Mouse (Mus musculus) gastrocnemius, postnatal 10 days (tissue): ENCODE data around the gene Crybg1. TPM values are rescaled to one million over a fixed set of nuclear protein-coding genes. Genes with fewer than 3 reads are reported as not detected.
"Not testable (repeated sequence)": the region's sequence is repeated elsewhere in the genome, so short reads cannot be mapped to it uniquely, and the experiment has no call there.

Experiments
- DNase-seq: peaks from one replicate; pipeline ENCODE4 v3.0.0; 2021; ENCODE audit warnings: mixed read lengths
- total RNA-seq, 2 experiments: library from RNA; stranded (reverse); gene quantifications; 2 replicates each; pipeline ENCODE4 v1.2.3; 2021

The Crybg1 gene
- total RNA-seq, 2 experiments from 2014 or later: 2.3 to 2.5 TPM

DNA sequence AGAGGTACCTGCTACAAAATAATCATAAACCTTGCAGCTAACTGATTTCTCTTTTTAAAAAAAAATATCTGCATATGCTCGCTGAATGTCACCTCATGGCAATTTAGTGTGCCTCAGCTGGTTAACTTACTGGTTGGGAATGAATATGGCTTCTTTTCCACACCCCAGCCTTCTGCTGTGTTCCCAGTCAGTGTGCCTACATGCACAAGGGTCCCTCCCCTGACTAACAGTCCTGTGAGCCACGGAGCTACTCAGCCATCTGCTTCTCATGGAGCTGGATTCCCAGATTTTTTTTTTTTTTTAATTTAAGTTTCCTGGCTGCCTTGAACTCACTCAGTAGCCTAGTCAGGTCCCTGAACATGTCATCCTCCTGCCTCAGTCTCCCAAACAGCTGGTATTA is 183.7 kb downstream of the Crybg1 start:
- no peak for DNase-seq

- peak; percentile 50 for DNase-seq
Observed at GRCm38 (mm10) chr10:43953942-43954341, 194.7 kb downstream of the Crybg1 start.

DNA sequence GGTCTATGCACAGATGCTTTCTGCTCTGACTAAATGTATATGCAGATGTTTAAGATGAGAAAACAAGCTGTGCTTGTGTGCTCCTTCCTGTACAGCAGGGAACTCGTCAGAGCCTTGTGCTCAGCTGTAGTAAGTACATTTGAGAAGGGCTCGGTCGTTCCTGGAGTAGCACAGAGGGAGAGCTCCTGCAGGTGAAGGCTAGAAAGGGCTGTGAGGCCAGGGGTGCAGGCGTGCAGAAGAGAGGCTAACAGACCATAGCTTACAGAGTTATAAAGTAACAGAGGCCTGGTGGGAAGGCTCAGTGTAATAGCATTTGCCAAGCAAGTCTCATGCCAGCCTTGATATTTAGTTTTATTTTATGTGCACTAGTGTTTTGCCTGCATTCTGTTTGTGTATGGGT is 203.2 kb downstream of the Crybg1 start:
- DNase-seq: no peak

DNA sequence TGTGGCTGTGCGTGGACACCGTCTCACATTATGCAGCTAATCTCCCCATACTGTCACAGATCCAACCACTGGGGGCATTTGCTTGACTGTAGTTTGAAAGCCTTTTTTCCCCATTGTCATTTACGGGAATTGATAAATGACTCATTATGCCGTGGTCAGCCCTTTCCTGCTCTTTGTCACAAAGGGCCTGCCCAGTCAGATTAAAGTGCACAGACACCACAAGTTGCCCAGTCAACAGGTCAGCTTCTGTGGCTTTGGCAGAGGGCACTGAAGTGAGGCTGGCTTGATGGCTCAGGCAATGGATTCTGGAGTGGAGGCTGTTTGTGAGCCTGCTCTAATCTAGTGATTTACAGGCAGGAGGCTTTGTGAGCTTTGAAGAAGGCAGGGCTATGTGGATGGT is 204.9 kb downstream of the Crybg1 start:
- no peak for DNase-seq

- no peak for DNase-seq
Observed at GRCm38 (mm10) chr10:43939136-43939662, 209.5 kb downstream of the Crybg1 start.

GRCm38 (mm10) chr10:43928596-43928995 is 220.1 kb downstream of the Crybg1 start:
- no peak for DNase-seq

- no peak for DNase-seq
Observed at GRCm38 (mm10) chr10:43927736-43928135, 220.9 kb downstream of the Crybg1 start.

DNA sequence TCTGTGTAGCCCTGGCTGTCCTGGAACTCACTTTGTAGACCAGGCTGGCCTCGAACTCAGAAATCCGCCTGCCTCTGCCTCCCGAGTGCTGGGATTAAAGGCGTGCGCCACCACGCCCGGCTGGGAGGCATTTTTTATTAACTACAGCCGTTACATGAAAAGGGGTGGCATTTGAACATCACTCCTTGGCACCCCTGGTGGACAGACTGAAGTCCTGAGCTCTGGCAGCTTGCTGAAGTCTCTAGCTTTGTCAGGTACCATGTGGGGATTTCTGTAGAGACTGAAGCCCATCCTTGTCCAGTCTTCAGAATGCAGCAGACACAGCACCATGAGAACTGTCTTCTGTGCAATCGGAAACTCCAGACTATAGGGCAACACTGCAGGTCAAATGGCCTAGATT is 222.9 kb downstream of the Crybg1 start:
- DNase-seq: not testable (repeated sequence)

GRCm38 (mm10) chr10:43923096-43923495 is 225.6 kb downstream of the Crybg1 start:
- no peak for DNase-seq

GRCm38 (mm10) chr10:43918696-43919608 is 229.7 kb downstream of the Crybg1 start:
- DNase-seq: peak; percentile 85

GRCm38 (mm10) chr10:43916737-43917136 is 231.9 kb downstream of the Crybg1 start:
- DNase-seq: no peak

GRCm38 (mm10) chr10:43916181-43916580 is 232.5 kb downstream of the Crybg1 start:
- DNase-seq: no peak

- no peak for DNase-seq
Observed at GRCm38 (mm10) chr10:43912236-43912635, 236.4 kb downstream of the Crybg1 start.

DNA sequence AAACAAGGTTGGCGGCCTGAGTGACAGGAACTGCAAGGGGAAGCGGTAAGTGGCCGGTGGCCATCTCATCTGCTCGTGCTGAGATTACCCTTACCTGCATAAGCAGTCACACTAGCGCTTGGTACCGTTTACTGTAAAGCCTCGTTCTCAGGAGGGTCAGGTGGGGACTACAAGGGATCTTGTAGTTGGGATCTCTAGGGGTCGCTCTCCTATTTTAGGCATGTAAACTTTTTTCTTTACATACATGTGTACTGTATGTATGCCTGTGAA is 237.8 kb downstream of the Crybg1 start:
- DNase-seq: no peak

DNA sequence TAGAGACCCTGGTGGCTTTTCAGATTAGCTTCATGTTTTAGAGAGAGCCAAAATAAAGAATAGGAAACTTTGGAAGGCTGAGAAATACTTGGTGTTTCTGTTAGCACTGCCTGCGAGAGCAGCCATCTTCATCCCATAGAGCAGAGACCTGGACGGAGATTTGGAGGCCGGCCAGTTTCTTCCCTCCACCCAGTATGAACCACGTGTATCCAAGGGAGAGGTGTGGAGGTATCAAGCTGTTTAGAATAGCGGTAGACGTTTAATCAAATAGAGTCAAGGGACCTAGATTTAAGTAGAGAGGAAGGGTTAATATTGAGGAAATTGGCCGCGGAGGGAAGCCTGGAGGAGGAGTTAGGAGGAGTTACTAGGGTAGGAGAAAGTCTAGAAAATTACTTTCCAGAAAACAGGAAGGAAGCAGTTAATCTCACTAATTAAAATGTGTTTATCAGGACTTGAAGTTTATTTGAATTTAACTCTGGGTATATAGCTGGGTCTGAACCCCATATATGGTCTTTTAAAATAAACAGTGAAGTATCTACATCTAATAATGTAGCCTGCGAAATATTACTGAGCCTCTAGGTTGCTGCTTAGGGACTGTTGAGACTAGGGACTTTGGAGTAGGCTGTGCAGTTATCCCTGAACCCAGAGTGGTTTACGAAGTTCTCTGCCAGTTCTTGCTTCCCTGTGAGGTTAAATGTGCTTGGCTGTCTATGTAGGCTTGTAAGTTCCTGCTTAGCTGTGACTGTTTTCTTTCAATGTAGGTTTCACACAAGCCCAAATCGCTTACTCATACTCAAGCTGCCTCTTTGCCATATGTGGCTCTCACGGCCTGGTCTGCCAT is 238.4 kb downstream of the Crybg1 start:
- DNase-seq: no peak

- no peak for DNase-seq
Observed at GRCm38 (mm10) chr10:43904569-43904968, 244.1 kb downstream of the Crybg1 start.

DNA sequence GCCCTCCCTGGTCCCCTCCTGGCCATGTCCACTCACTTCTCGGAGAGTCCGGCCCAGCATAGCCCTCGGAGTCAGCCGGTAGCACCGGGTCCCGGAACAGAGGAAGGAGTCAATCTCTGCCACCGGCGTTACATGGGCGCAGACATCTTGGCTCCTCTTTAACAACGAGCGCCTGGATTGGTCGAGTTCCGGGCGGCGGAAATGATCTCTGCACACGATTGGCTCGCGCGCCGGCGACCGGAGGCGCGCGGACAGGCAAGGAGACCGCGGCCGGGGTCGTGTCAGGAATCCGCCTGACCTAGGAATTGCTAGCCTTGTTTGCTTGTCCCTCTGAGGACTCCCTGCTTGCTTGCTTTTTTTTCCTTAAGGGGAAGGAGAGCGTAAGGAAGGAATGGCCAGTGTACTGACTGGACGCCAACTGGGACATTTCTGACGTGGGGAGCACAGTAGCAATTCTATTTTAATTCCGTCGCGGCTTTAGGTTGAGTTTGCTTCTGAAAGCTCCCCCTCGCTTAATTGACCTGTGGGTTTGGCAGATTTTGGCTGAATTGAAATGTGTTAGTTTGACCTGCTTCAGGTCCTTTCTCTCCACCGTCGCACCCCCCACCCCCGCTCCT is 247.0 kb downstream of the Crybg1 start, which contains the start of the genes Qrsl1 and Rtn4ip1:
Gene Qrsl1, minus strand, starts transcription at position 168 of the 617 bp plus-strand sequence.
Gene Rtn4ip1, plus strand, starts transcription at position 230 of the 617 bp plus-strand sequence.
- DNase-seq: peak; percentile 90

DNA sequence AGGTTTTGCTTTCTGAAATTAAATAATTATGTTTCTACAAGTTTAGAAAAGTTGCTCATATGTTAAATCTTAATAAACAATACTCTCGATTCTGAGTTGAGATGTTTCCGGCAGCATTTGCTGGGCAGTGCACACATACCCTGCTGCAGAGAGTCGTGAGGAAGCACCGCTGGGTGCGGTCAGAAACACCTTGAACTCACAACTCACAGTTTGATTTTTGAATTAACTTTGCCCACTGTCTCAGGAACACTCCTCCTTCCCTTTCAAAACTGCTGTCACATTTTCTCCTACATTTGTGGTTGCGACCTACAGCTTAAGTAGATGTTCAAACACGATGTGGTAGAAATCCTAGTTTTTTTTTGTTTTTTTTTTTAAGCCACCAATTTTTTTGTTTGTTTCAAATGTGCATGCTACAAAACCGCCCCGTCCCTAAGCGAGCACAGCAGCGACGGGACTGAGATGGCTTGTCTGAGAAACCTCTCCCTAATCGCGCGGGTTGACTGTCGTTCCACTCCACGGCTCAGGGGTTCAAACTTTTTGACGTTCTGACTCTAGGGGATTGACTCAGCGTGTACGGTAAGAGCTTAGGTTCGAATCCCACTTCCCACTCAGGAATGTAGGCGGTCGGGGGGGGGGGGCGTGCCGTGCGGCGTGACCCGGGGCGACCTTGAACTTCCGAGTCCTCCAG is 247.6 kb downstream of the Crybg1 start:
- DNase-seq: no peak
